Mouse (Mus musculus) bone marrow, adult 2 months (tissue): ENCODE measurements around the gene Tnni3k.

Source experiments
- CTCF ChIP-seq: fragments of 200-500 bp; IDR thresholded peaks from 2 replicates; pipeline ENCODE4 v1.5.1; 2011; ENCODE audit warnings: low read length, control low read depth; ENCODE audit not compliant: control insufficient read depth, insufficient read depth
- POLR2A ChIP-seq: fragments of 200-500 bp; IDR thresholded peaks from 2 replicates; pipeline ENCODE4 v1.6.1; 2011; ENCODE audit warnings: low read depth, mild to moderate bottlenecking, control low read depth, low read length, borderline replicate concordance; ENCODE audit not compliant: control insufficient read depth

- no peak for TF ChIP-seq CTCF
- no peak for TF ChIP-seq POLR2A
Observed at GRCm38 (mm10) chr3:154758089-154758488, 297.1 kb downstream of the Tnni3k start.
